Mouse (Mus musculus): ENCODE measurements around the gene Ripk1.

DNA sequence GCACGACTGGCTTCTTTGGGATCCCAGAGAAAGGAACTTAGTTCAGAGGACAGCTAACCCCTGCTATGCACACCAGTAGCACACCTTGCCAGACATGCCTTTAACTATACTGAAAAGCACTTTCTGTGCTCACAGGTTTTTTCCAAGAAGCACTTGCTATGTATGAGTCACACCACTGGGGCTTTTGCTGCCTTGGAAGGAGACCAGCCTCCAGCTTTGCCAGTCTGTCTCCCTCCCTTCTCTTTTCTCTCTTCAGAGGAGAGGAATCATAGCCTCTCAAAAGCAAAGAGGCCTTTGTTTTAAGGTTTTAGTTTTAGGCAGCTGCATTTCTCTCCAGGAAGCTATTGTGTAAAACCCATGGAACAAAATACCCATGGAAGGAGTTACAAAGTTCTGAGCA is 64.2 kb downstream of the Ripk1 start:
- TF ChIP-seq POLR2A (IDR thresholded peaks at IDR 0.05; ENCODE audit: insufficient read depth, low read length), result no peak
- TF ChIP-seq CTCF (IDR thresholded peaks at IDR 0.05; ENCODE audit: low read depth, low read length), result no peak
- TF ChIP-seq EP300 (IDR thresholded peaks at IDR 0.05; ENCODE audit: insufficient read depth, low read depth, low read length), result no peak

Measured in ES-Bruce4 (cell line).